Mouse (Mus musculus): Measurements from ENCODE around the gene Rpl22l1. TPM values are rescaled to one million over a fixed set of nuclear protein-coding genes. Genes with fewer than 3 reads are reported as not detected.
"Not testable (repeated sequence)": the region's sequence is repeated elsewhere in the genome, so short reads cannot be mapped to it uniquely, and the experiment has no call there.

The Rpl22l1 gene
- total RNA-seq, 2 experiments from 2014 or later = 97.2 to 1,311 TPM

DNA sequence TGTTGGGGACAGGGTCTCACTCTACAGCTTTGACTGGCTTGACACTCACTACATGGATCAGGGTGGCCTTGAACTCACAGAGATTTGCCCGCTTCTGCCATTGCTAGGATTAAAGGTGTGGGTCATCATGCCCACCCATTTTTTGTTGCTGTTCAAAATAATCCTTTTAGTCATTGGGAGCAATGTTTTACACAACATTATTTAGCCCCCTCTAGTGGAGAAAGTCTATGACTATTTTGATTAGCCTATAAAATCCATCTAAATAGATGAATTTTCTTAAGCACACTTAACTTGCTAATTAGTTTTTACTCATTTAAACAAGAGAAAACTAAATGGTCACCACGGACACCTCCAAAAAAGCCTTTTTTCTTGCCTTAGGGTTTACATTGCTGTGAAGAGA, 22.4 kb downstream of the Rpl22l1 start:
- ATAC-seq (replicated peaks; ENCODE audit: low FRiP score, low TSS enrichment, poor library complexity, severe bottlenecking) = no peak

DNA sequence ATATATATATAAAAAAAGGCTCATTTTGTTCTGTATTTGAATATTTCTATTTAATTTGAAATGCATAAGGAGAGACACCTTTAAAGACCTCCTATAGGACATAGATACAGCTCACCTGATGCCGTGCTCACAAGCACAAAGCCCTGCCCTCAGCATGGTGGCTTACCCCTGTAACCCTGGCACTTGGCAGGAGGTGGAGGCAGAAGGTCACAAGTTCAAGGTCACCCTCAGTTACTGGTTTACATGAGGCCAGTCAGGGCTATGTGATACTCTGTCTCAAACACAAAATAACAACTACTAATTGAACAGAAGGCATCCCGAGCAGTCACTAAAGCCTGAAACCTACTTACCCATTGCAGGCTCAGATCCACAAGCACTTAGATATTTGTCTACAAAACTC, 24.2 kb downstream of the Rpl22l1 start:
- no peak for ATAC-seq (replicated peaks; ENCODE audit: low FRiP score, low TSS enrichment, poor library complexity, severe bottlenecking)

DNA sequence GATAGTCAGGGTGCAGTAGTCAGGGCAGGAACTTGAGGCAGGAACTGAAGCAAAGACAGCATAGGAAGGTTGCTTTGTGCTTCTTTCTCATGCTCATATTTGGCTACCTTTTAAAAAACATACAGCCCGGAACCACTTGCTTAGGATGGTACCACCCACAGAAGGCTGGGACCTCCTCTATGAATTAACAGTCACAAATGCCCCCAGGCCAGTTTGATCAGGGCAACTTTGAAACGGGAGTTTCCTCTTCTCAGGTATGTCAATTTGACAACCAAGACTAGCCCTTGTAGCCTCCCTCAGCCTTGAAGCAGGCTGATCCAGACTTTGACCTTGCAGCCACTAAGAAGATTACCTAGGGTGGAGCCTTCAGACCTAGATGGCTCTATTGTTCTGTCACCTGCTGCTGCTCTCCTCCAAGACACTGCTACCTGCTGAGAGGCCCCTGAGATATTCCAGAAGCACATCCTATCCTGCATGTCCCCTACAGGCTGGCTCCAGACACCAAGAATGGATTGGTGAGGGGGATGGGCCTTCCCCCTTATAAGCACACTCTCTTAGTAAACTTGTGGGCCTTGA, 31.6 kb downstream of the Rpl22l1 start:
- no peak for ATAC-seq (replicated peaks; ENCODE audit: low FRiP score, low TSS enrichment, poor library complexity, severe bottlenecking)

DNA sequence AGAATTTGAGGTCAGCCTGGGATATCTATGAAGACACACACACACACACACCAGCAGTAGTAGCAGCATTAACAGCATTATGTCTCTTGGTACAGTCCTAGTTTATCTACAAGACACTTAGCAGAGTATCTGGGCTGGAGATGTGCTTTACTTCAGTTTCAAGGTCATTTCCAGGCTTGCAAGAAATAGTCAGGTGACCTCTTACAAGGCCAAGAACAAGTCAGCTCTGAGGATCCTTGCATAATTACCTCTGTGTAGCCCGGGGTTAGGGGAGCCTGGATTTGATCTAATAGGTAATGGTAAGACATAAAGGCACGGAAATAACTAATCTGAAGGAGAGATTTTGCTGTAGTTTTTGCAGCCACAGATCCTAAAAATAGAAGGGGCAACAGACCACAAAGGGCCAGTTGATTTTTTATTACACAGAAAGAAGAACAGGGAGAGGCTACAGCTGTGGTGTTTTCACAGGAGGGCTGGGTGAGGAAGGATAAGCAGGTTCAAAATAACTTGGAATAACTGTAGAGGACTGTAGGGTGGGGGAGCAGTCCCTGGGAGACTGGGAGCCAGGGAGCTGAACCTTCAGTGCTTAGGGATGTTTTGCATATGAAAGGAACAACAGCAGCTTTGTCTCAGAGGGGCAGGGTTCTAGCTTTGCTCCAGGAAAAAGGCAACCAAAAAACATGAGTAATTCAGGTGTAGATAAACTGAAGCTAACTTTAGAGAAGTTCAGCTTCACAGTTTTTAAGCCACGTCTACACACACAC, 36.8 kb downstream of the Rpl22l1 start:
- ATAC-seq (replicated peaks; ENCODE audit: low FRiP score, low TSS enrichment, poor library complexity, severe bottlenecking) = no peak

GRCm38 (mm10) chr3:28843231-28843630, 38.0 kb downstream of the Rpl22l1 start:
- no peak for ATAC-seq (replicated peaks; ENCODE audit: low FRiP score, low TSS enrichment, poor library complexity, severe bottlenecking)

GRCm38 (mm10) chr3:28847115-28847514, 41.9 kb downstream of the Rpl22l1 start:
- ATAC-seq (replicated peaks; ENCODE audit: low FRiP score, low TSS enrichment, poor library complexity, severe bottlenecking) = no peak

DNA sequence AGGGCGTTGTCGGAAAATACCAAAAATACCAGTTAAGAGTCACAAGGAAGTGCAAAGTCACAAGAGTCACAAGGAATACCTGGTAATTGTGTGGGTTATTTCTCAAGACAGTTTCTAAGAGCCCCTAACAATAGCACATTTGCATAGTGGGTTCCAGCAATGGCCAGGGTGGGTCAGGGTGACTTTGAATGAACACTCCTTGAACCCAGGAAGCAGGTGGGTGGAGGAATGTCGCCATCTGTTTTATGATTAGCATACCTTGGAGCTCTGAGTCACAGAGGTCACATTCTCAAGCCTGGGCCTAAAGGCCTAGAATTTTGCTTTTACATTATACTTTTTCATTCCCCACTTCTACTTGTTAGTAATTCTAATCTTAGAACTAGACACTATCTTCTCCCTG, 46.9 kb downstream of the Rpl22l1 start:
- ATAC-seq (replicated peaks; ENCODE audit: low FRiP score, low TSS enrichment, poor library complexity, severe bottlenecking) = not testable (repeated sequence)

Other genes starting within 250 kb of the Rpl22l1 start
- gene Slc2a2, start 107.5 kb upstream of the Rpl22l1 start, total RNA-seq (2014; fragmentation: Nextera tagmentation) = not detected in 2 replicates
- gene Slc2a2, start 107.5 kb upstream of the Rpl22l1 start, total RNA-seq (2017) = 0.09 TPM in 1 of 2 replicates, not detected in the other
- 0.67 and 0.87 TPM in 2 replicates for gene Eif5a2, start 24.2 kb upstream of the Rpl22l1 start, total RNA-seq (2014; fragmentation: Nextera tagmentation)
- gene Eif5a2, start 24.2 kb upstream of the Rpl22l1 start, total RNA-seq (2017) = 0.38 and 1.2 TPM in 2 replicates
- gene Gm1527, start 87.2 kb downstream of the Rpl22l1 start, total RNA-seq (2014; fragmentation: Nextera tagmentation) = not detected in 2 replicates
- not detected in 2 replicates for gene Gm1527, start 87.2 kb downstream of the Rpl22l1 start, total RNA-seq (2017)

All from megakaryocyte-erythroid progenitor cell, adult 5-6 weeks (primary cell).